Mouse (Mus musculus) hindbrain, postnatal 0 days (tissue): Measurements from ENCODE around the gene Palld. TPM values are rescaled to one million over a fixed set of nuclear protein-coding genes. Genes with fewer than 3 reads are reported as not detected.
A peak's percentile ranks its signal among the peaks of the same experiment; 100 is the strongest.

ENCODE experiments used
- ATAC-seq: fragments of 200-750 bp; cut with Nextera tagmentation; 2 replicates; pipeline ENCODE4 v1.8.0; 2017; ENCODE audit warnings: mild to moderate bottlenecking, moderate TSS enrichment, moderate library complexity
- DNase-seq: peaks from one replicate; pipeline ENCODE4 v3.0.0-alpha.2; 2015; ENCODE audit warnings: low spot score
- H3K27ac ChIP-seq: fragments of 300-500 bp; sonication (generic); 2 replicates; pipeline ENCODE4 v1.5.1; 2014; ENCODE audit warnings: mild to moderate bottlenecking
- H3K27me3 ChIP-seq: fragments of 300-500 bp; sonication (generic); 2 replicates; pipeline ENCODE4 v1.6.1; 2014; ENCODE audit warnings: low read length, mixed read lengths; ENCODE audit not compliant: insufficient read depth
- H3K36me3 ChIP-seq: fragments of 300-500 bp; sonication (generic); 2 replicates; pipeline ENCODE4 v1.6.1; 2014; ENCODE audit warnings: low read length, mixed read lengths; ENCODE audit not compliant: insufficient read depth
- H3K4me1 ChIP-seq: fragments of 300-500 bp; sonication (generic); 2 replicates; pipeline ENCODE4 v1.6.1; 2014; ENCODE audit warnings: antibody characterized with exemption, low read length, mixed read lengths; ENCODE audit not compliant: insufficient read depth
- H3K4me2 ChIP-seq: fragments of 300-500 bp; sonication (generic); 2 replicates; pipeline ENCODE4 v1.6.1; 2014; ENCODE audit warnings: low read depth, mild to moderate bottlenecking, low read length, moderate library complexity, mixed read lengths
- H3K4me3 ChIP-seq: fragments of 300-500 bp; sonication (generic); 2 replicates; pipeline ENCODE4 v1.5.1; 2014; ENCODE audit warnings: low read length
- H3K9ac ChIP-seq: fragments of 300-500 bp; sonication (generic); replicated peaks from 2 replicates; pipeline ENCODE4 v1.6.1; 2014; ENCODE audit warnings: mild to moderate bottlenecking, low read length, moderate library complexity, mixed read lengths
- H3K9me3 ChIP-seq: fragments of 300-500 bp; sonication (generic); 2 replicates; pipeline ENCODE4 v1.6.1; 2016; ENCODE audit warnings: low read length, mixed read lengths
- CTCF ChIP-seq: IDR thresholded peaks from 2 replicates; pipeline ENCODE4 v1.5.1; 2016; ENCODE audit warnings: antibody characterized with exemption, control low read depth, low read depth
- WGBS: fragments of 180-500 bp; shearing (Covaris S2); extraction: QIAGEN DNeasy Blood & Tissue Kit; methylation state at CpG from one replicate; pipeline ENCODE4 v1.1.7; 2014; 5-methylcytosine and 5-hydroxymethylcytosine counted together
- polyA plus RNA-seq: library from polyadenylated mRNA; unstranded; fragments of >200 nt; fragmentation: Nextera tagmentation; extraction: Ambion mirVana; gene quantifications from 2 replicates; pipeline ENCODE4 v1.2.1, GENCODE M21; 2015
- total RNA-seq: library from RNA; depleted of rRNA; stranded (reverse); fragments of >200 nt; gene quantifications from 2 replicates; pipeline ENCODE4 v1.2.3, GENCODE M21; 2014

Gene Palld
- total and polyA plus RNA-seq, 2 experiments from 2014 or later, result 3.5 to 14.0 TPM

DNA sequence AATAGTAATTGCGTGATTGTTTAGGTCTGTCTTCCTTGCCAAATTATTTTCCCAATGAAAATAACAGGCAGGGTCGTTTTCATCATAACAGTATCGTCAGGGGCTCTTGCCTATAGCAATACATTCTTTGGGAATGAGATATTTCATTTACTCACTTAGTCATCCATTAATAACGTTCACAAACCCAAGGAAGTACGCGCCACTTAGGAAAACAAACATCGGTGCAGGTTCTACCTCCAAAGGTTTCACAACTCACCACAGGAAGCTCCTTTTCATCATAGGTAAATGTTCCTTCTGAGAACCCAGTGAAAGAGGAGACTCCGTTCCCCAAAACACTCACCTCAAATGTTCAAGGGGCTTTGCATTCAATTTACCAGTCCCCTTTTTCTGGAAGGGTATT, 423.7 kb downstream of the Palld start:
- Histone ChIP-seq H3K9ac (no peak overlapping the region), H3K36me3 (no peaks in the 10 kb centered on the region), H3K27ac (no peak overlapping the region), H3K4me1 (no peaks in the 10 kb centered on the region; the same call in 1 of the 2 replicates), H3K27me3 (no peaks in the 10 kb centered on the region), H3K9me3 (no peaks in the 10 kb centered on the region), H3K4me3 (no peak overlapping the region), H3K4me2 (no peak overlapping the region)
- no peak for TF ChIP-seq CTCF
- WGBS, result 89% methylated on average over 8 of the region's 8 CpGs
- DNase-seq (no peak), ATAC-seq (no peak)

DNA sequence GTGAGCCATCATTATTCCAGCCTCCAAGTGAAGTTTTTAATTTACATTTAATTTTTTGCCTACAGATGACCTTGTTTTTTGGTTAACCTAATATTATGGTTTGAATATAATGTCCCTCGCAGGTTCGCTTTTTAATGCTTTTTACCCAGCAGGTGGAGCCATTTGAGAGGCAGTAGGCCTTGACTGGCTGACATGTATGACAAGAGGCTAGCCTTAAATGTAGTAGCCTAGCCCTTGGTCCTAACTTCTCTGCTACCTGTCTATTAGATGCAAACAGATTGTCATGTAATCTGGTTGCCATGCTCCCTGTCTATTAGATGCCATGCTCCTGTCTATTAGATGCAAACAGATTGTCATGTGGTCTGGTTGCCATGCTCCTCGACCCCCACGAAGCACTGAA, 424.3 kb downstream of the Palld start:
- WGBS, result 95% methylated on average over 4 of the region's 4 CpGs
- DNase-seq, result no peak
- no peak for TF ChIP-seq CTCF

GRCm38 (mm10) chr8:61476160-61476559, 426.3 kb downstream of the Palld start:
- Histone ChIP-seq H3K4me1 (no peaks in the 10 kb centered on the region; the same call in 1 of the 2 replicates), H3K36me3 (no peaks in the 10 kb centered on the region), H3K9ac (no peak overlapping the region), H3K9me3 (no peaks in the 10 kb centered on the region), H3K27me3 (no peaks in the 10 kb centered on the region), H3K4me3 (no peak overlapping the region), H3K4me2 (no peak overlapping the region), H3K27ac (no peak overlapping the region)
- WGBS, result 78% methylated on average over 9 of the region's 9 CpGs
- ATAC-seq, result no peak
- TF ChIP-seq CTCF, result no peak
- DNase-seq, result no peak

More for the DNA sequence above, 424.3 kb downstream of the Palld start:
- Histone ChIP-seq H3K27ac (no peak overlapping the region), H3K9me3 (no peaks in the 10 kb centered on the region), H3K4me3 (no peak overlapping the region), H3K27me3 (no peaks in the 10 kb centered on the region), H3K9ac (no peak overlapping the region), H3K4me1 (no peaks in the 10 kb centered on the region; the same call in 1 of the 2 replicates), H3K4me2 (no peak overlapping the region), H3K36me3 (no peaks in the 10 kb centered on the region)
- ATAC-seq, result no peak

DNA sequence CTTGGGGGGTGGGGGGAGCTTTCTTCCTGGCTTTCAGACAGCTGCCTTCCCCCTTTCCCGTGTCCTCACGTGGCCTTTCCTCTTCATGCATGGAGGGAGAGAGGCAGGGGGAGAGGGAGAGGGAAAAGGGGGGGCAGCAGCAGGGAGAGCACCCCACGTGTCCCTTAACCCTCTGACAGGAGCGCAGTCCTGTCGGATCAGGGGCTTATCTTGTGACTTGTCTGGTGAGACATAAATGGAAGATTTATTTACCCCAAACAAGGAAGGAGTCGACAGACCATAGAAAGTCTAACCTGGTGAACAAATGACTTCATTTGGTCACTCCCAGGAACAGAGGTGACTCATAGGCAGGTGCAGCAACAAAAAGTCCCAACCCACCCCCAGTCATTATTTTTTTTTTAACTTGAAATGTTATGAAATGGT, 427.2 kb downstream of the Palld start:
- H3K4me3 ChIP-seq, result no peak overlapping the region
- no peaks in the 10 kb centered on the region for H3K36me3 ChIP-seq
- H3K27ac ChIP-seq, result no peak overlapping the region
- DNase-seq (no peak), ATAC-seq (no peak)
- no peak overlapping the region for H3K9ac ChIP-seq
- TF ChIP-seq CTCF, result no peak
- WGBS, result 60% methylated on average over 6 of the region's 6 CpGs
- H3K9me3 ChIP-seq, result no peaks in the 10 kb centered on the region
- H3K27me3 ChIP-seq, result no peaks in the 10 kb centered on the region
- no peak overlapping the region for H3K4me2 ChIP-seq
- H3K4me1 ChIP-seq, result no peaks in the 10 kb centered on the region; the same call in 1 of the 2 replicates

DNA sequence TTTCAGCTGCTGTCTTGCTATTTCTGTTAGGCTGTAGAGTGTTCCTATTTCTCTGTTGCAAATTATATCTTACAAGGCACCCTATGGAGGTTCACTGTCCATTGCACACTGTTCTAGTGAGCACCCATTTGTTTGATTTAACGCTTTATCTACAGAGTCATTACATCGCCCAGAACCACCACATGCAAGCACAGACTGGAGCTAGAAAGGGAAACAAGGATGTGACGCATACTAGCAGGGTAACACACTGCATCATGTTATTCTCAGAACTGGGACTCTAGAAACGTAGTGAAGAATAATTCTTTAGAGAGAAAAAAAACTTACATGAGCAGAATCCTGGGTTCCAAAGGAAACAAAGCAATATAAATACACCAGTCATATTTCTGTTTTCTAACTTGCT, 432.3 kb downstream of the Palld start:
- no peaks in the 10 kb centered on the region for H3K4me1 ChIP-seq
- TF ChIP-seq CTCF, result no peak
- no peak overlapping the region for H3K4me2 ChIP-seq
- no peak overlapping the region for H3K9ac ChIP-seq
- 84% methylated on average over 4 of the region's 4 CpGs for WGBS
- DNase-seq, result no peak
- H3K9me3 ChIP-seq, result no peaks in the 10 kb centered on the region
- H3K36me3 ChIP-seq, result no peaks in the 10 kb centered on the region
- H3K4me3 ChIP-seq, result no peak overlapping the region
- no peak overlapping the region for H3K27ac ChIP-seq
- no peaks in the 10 kb centered on the region for H3K27me3 ChIP-seq
- no peak for ATAC-seq

DNA sequence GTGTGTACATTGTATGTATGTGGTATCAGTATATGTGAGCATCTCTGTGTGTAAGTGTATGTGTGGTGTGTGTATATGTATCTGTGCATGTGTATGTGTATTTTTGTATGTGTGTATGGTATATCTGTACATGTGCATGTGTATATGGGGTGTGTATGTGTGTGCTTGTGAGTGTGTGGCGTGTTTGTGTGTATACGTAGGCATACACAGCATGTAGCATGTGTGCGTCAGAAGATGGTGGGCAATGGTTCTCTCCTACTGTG, 435.0 kb downstream of the Palld start:
- no peak for TF ChIP-seq CTCF
- 86% methylated on average over 3 of the region's 3 CpGs for WGBS
- no peak overlapping the region for H3K4me2 ChIP-seq
- H3K36me3 ChIP-seq, result no peaks in the 10 kb centered on the region
- H3K9me3 ChIP-seq, result no peaks in the 10 kb centered on the region
- no peak overlapping the region for H3K9ac ChIP-seq
- H3K27ac ChIP-seq, result no peak overlapping the region
- H3K4me3 ChIP-seq, result no peak overlapping the region
- no peaks in the 10 kb centered on the region for H3K27me3 ChIP-seq
- DNase-seq, result no peak
- H3K4me1 ChIP-seq, result no peaks in the 10 kb centered on the region
- ATAC-seq, result 0 out of 2 replicates have a peak, but pooled peaks have one; percentile 40

DNA sequence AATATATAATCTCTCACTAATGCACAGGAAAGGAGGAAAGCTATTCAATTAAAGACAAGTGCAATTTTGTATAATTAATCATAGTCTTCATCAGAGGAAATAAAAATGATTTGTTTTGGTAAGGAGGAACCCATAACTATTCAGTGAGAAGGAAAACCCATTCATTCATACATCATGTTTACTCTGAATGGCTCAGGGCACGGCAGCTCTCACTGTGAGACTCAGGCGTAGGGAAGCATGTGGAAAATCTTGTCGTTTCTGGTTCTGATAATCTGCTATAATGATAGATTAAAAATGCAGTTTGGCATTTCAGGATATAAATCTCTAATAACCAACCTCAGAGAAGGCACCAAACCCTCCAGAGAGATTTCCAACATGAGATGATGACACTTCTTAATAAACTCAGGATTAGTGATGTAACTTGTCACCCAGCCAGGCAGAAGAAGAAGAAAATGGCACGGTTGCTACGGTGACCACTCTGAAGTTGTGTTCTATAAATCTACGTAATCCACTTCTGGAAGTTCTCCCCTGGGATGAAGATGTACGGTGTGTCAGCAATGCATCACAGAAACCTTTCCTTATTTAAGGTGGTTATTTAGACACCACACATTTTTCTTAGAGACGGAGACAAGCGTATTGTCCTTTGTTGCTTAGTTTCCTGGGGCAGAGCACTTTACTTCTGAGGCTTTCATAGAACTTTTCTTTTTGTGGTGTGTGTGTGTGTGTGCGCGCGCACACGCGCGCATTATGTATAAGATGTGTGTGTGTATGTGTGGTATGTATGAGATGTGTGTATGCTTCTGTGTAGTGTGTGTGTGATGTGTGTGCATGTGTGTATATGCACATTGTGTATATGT, 435.6 kb downstream of the Palld start:
- WGBS, result 66% methylated on average over 15 of the region's 15 CpGs
- Histone ChIP-seq H3K4me1 (no peaks in the 10 kb centered on the region), H3K27ac (no peak overlapping the region), H3K36me3 (no peaks in the 10 kb centered on the region), H3K4me3 (no peak overlapping the region), H3K27me3 (no peaks in the 10 kb centered on the region), H3K9me3 (no peaks in the 10 kb centered on the region), H3K4me2 (no peak overlapping the region), H3K9ac (no peak overlapping the region)
- ATAC-seq (peak; percentile 35; the same call in 1 of the 2 replicates), DNase-seq (peak; percentile 39)
- TF ChIP-seq CTCF, result no peak
